Mouse (Mus musculus): Measurements from ENCODE around the gene Taf13. TPM values are rescaled to one million over a fixed set of nuclear protein-coding genes. Genes with fewer than 3 reads are reported as not detected.

Taf13 gene
- polyA plus RNA-seq, 2 experiments, result 5.1 to 9.2 TPM

DNA sequence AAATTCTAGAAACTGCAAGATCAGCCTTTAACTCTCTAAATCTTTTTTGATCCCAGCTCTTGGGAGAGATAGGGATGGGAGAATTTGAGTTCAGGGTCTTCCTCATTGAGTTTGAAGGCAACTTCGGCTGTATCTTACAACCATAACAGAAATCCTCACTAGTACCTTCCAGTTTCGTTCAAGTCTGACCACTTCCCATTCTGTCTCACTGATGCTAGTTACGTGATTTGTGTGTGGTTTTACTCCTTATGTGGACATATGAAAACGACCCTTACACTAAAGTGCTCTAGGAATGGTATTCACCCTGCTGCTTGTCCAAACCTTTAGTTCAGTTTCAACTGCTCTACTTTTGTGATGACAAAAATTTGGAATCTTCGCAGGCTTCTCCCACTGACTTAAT is 2.5 kb downstream of the Taf13 start:
- ATAC-seq (ENCODE audit: insufficient read depth), result no peak
- no peak overlapping the region for H3K9ac ChIP-seq (replicated peaks)
- H3K9me3 ChIP-seq (ENCODE audit: control insufficient read depth, low read length), result no peaks in the 10 kb centered on the region
- 52% methylated on average over 5 of the region's 5 CpGs for WGBS (ENCODE audit: insufficient replicate concordance)
- no peaks in the 10 kb centered on the region for H3K36me3 ChIP-seq (replicated peaks; ENCODE audit: control insufficient read depth, insufficient read depth, low read depth)
- DNase-seq (ENCODE audit: low read depth in 3 of 3, low spot score in 3 of 3), result no peak
- peaks cover 11 to 12% of the 10 kb centered on the region in 2 experiments for H3K4me1 ChIP-seq (replicated peaks; ENCODE audit: control insufficient read depth in 2 of 2, insufficient read depth in 2 of 2, low read length in 1 of 2)
- H3K4me2 ChIP-seq (ENCODE audit: low read depth), result no peak overlapping the region
- TF ChIP-seq EP300 (IDR thresholded peaks at IDR 0.05; ENCODE audit: low read depth) (no peak), CTCF (IDR thresholded peaks at IDR 0.05; ENCODE audit: low read depth) (no peak)
- H3K27me3 ChIP-seq (ENCODE audit: control insufficient read depth, insufficient read depth, low read length), result no peaks in the 10 kb centered on the region; the same call in 1 of the 2 replicates
- H3K27ac ChIP-seq, result no peak overlapping the region
- H3K4me3 ChIP-seq (ENCODE audit: insufficient read depth in 1 of 2, low read depth in 2 of 2, low read length in 2 of 2), result no peak overlapping the region

DNA sequence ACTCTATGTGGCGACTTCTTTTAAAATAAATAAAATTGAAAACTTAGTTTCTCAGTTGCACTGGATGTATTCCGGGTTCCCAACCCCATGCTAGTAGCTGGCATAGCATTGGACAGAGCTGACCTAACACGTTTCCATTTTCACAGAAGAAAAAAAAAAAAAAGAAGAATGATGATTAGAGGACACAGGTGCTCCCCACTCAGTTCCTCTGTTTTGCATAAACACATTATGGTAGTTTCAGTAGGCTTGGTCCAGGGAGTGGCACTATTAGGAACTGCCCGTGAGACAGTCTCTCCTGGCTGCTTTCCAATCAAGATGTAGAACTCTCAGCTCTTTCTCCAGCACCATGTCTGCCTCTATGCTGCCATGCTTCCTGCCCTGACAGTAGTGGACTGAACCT is 13.1 kb downstream of the Taf13 start:
- 46% methylated on average over 4 of the region's 4 CpGs for WGBS (ENCODE audit: insufficient replicate concordance)
- Histone ChIP-seq H3K9me3 (ENCODE audit: control insufficient read depth, low read length) (no peaks in the 10 kb centered on the region), H3K9ac (replicated peaks) (no peak overlapping the region), H3K27me3 (ENCODE audit: control insufficient read depth, insufficient read depth, low read length) (no peaks in the 10 kb centered on the region), H3K4me1 (replicated peaks; ENCODE audit: control insufficient read depth in 2 of 2, insufficient read depth in 2 of 2, low read length in 1 of 2) (no peaks in the 10 kb centered on the region), H3K4me3 (ENCODE audit: insufficient read depth in 1 of 2, low read depth in 2 of 2, low read length in 2 of 2) (no peak overlapping the region), H3K4me2 (ENCODE audit: low read depth) (no peak overlapping the region), H3K36me3 (replicated peaks; ENCODE audit: control insufficient read depth, insufficient read depth, low read depth) (no peaks in the 10 kb centered on the region), H3K27ac (no peak overlapping the region)
- ATAC-seq (ENCODE audit: insufficient read depth) (no peak), DNase-seq (ENCODE audit: low read depth in 3 of 3, low spot score in 3 of 3) (no peak)
- TF ChIP-seq EP300 (IDR thresholded peaks at IDR 0.05; ENCODE audit: low read depth) (no peak), CTCF (IDR thresholded peaks at IDR 0.05; ENCODE audit: low read depth) (no peak)

DNA sequence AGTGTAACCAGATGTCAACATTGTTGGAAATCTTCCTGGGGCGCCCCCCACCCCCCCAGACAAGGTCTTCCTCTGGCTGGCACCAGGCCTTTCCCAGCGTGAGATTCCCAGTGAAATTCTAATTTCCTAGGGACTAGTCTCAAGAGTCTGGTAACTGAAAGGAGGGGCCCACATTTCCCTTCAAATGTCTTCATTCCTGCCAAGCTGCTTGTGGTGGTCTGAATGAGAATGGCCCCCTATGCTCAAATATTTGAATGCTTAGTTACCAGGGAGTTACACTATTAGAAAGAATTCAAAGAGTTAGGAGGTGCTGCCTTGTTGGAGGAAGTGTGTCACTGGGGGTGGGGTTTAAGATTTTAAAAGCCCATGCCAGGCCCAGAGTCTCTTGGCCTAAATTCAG is 16.9 kb downstream of the Taf13 start:
- H3K4me3 ChIP-seq (ENCODE audit: insufficient read depth in 1 of 2, low read depth in 2 of 2, low read length in 2 of 2), result no peak overlapping the region
- no peak overlapping the region for H3K4me2 ChIP-seq (ENCODE audit: low read depth)
- no peak for ATAC-seq (ENCODE audit: insufficient read depth)
- H3K9ac ChIP-seq (replicated peaks), result no peak overlapping the region
- WGBS (ENCODE audit: insufficient replicate concordance), result 56% methylated on average over 2 of the region's 2 CpGs
- TF ChIP-seq EP300 (IDR thresholded peaks at IDR 0.05; ENCODE audit: low read depth), result no peak
- no peak for TF ChIP-seq CTCF (IDR thresholded peaks at IDR 0.05; ENCODE audit: low read depth)
- H3K36me3 ChIP-seq (replicated peaks; ENCODE audit: control insufficient read depth, insufficient read depth, low read depth), result no peaks in the 10 kb centered on the region
- H3K27ac ChIP-seq, result no peak overlapping the region
- no peaks in the 10 kb centered on the region for H3K9me3 ChIP-seq (ENCODE audit: control insufficient read depth, low read length)
- peaks cover 6 to 7% of the 10 kb centered on the region in 2 experiments for H3K4me1 ChIP-seq (replicated peaks; ENCODE audit: control insufficient read depth in 2 of 2, insufficient read depth in 2 of 2, low read length in 1 of 2)
- DNase-seq (ENCODE audit: low read depth in 3 of 3, low spot score in 3 of 3), result no peak
- no peaks in the 10 kb centered on the region for H3K27me3 ChIP-seq (ENCODE audit: control insufficient read depth, insufficient read depth, low read length)

DNA sequence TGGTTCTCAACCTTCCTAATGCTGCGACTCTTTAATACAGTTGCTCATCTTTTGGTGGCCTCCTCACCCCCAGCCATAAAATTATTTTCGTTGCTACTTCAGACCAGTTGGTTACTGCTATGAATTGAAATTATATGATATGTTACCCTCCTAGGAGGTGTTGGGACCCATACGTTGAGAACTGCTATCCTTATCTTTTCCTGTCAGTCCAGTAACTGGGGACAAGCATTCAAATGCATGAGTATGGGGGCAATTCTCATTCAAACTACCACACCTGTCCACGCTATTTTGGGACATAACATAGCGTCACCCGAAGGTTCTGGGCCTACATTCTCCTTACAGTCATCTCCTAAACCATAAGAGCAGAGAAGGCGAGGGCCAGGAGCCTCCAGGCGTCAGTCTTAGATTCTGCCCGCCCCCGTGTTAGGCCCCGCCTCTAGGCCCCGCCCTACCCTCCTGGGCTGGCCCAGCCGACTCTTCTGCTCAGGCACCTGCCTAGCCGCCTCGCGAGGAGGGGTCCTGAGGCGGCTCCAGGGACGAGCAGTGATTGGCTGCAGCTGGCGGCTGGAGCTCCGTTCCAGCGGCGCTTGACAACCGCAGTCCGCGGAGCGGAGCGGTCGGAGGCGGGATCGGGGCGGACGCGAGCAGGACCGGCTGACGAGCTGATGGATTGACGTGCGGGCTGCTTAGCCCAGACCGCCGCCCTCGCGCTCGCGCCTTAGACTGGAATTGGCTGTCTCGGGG is 19.5 kb downstream of the Taf13 start, which contains the start of gene Wdr47:
Wdr47 (plus strand) TSS at position 494 of the 744 bp plus-strand sequence.
- Histone ChIP-seq H3K9me3 (ENCODE audit: control insufficient read depth, low read length) (no peaks in the 10 kb centered on the region), H3K9ac (replicated peaks) (peak within 1 kb of the TSS; percentile 58), H3K4me3 (ENCODE audit: insufficient read depth in 1 of 2, low read depth in 2 of 2, low read length in 2 of 2) (peak within 1 kb of the TSS; percentile 74 to 77), H3K4me1 (replicated peaks; ENCODE audit: control insufficient read depth in 2 of 2, insufficient read depth in 2 of 2, low read length in 1 of 2) (peaks cover 6 to 7% of the 10 kb centered on the region in 2 experiments), H3K36me3 (replicated peaks; ENCODE audit: control insufficient read depth, insufficient read depth, low read depth) (no peaks in the 10 kb centered on the region), H3K27ac (peak within 1 kb of the TSS; percentile 34; the same call in 1 of the 2 replicates), H3K27me3 (ENCODE audit: control insufficient read depth, insufficient read depth, low read length) (no peaks in the 10 kb centered on the region), H3K4me2 (ENCODE audit: low read depth) (peak within 1 kb of the TSS; percentile 98)
- ATAC-seq (ENCODE audit: insufficient read depth) (peak; percentile 99), DNase-seq (ENCODE audit: low read depth in 3 of 3, low spot score in 3 of 3) (peak; percentile 89 to 93 (median 89))
- TF ChIP-seq CTCF (IDR thresholded peaks at IDR 0.05; ENCODE audit: low read depth) (peak; percentile 2; the same call in 1 of the 2 replicates), EP300 (IDR thresholded peaks at IDR 0.05; ENCODE audit: low read depth) (no peak)
- 3% methylated on average over 44 of the region's 44 CpGs for WGBS (ENCODE audit: insufficient replicate concordance)
